Mouse (Mus musculus) kidney, postnatal 0 days (tissue): ENCODE measurements at regions not wholly inside any gene's neighbourhood (a gene's known extent, or its start where the extent isn't known, plus 50 kb on each side); places are given as distances from the start of the nearest gene placed in this dataset.

Experiments used
- ATAC-seq: fragments of 200-750 bp; cut with Nextera tagmentation; replicated peaks from 2 replicates; pipeline ENCODE4 v1.8.0; 2017; ENCODE audit warnings: low read depth, moderate number of reproducible peaks, moderate TSS enrichment, moderate library complexity; ENCODE audit not compliant: low FRiP score
- DNase-seq: peaks from one replicate; pipeline ENCODE4 v3.0.0-alpha.2; 2016; ENCODE audit warnings: low spot score
- H3K27ac ChIP-seq: fragments of 300-500 bp; sonication (generic); 2 replicates; pipeline ENCODE4 v1.5.1; 2014; ENCODE audit warnings: mild to moderate bottlenecking
- H3K27me3 ChIP-seq: fragments of 300-500 bp; sonication (generic); 2 replicates; pipeline ENCODE4 v1.6.1; 2014; ENCODE audit warnings: low read length, mixed read lengths; ENCODE audit not compliant: insufficient read depth
- H3K36me3 ChIP-seq: fragments of 300-500 bp; sonication (generic); 2 replicates; pipeline ENCODE4 v1.6.1; 2014; ENCODE audit warnings: low read length, mixed read lengths; ENCODE audit not compliant: insufficient read depth
- H3K4me1 ChIP-seq: fragments of 300-500 bp; sonication (generic); replicated peaks from 2 replicates; pipeline ENCODE4 v1.6.1; 2014; ENCODE audit warnings: antibody characterized with exemption, low read length, mixed read lengths; ENCODE audit not compliant: insufficient read depth
- H3K4me2 ChIP-seq: fragments of 300-500 bp; sonication (generic); 2 replicates; pipeline ENCODE4 v1.6.1; 2014; ENCODE audit warnings: mild to moderate bottlenecking, low read length, moderate library complexity, mixed read lengths
- H3K4me3 ChIP-seq: fragments of 300-500 bp; sonication (generic); replicated peaks from 2 replicates; pipeline ENCODE4 v1.5.1; 2014; ENCODE audit warnings: low read depth, low read length
- H3K9ac ChIP-seq: fragments of 300-500 bp; sonication (generic); 2 replicates; pipeline ENCODE4 v1.6.1; 2014; ENCODE audit warnings: low read depth, low read length
- H3K9me3 ChIP-seq: fragments of 300-500 bp; sonication (generic); replicated peaks from 2 replicates; pipeline ENCODE4 v1.6.1; 2016; ENCODE audit warnings: low read length, inconsistent platforms, mixed read lengths
- CTCF ChIP-seq: IDR thresholded peaks from 2 replicates; pipeline ENCODE4 v1.5.1; 2016; ENCODE audit warnings: antibody characterized with exemption, low read depth, mild to moderate bottlenecking, moderate library complexity
- WGBS: fragments of 180-500 bp; shearing (Covaris S2); extraction: QIAGEN DNeasy Blood & Tissue Kit; methylation state at CpG from one replicate; pipeline ENCODE4 v1.1.7; 2014; 5-methylcytosine and 5-hydroxymethylcytosine counted together

GRCm38 (mm10) chr13:101129466-101129865, 296.2 kb upstream of the Slc30a5 start:
- no peaks in the 10 kb centered on the region for H3K9me3 ChIP-seq
- H3K27ac ChIP-seq = no peak overlapping the region
- no peaks in the 10 kb centered on the region for H3K27me3 ChIP-seq
- H3K4me3 ChIP-seq = no peak overlapping the region
- no peak for TF ChIP-seq CTCF
- H3K9ac ChIP-seq = no peak overlapping the region
- ATAC-seq = no peak
- DNase-seq = no peak
- no peaks in the 10 kb centered on the region for H3K36me3 ChIP-seq
- no peaks in the 10 kb centered on the region for H3K4me1 ChIP-seq
- WGBS = 84% methylated on average over 3 of the region's 3 CpGs
- no peak overlapping the region for H3K4me2 ChIP-seq

- H3K4me3 ChIP-seq = no peak overlapping the region
- H3K36me3 ChIP-seq = no peaks in the 10 kb centered on the region
- no peak overlapping the region for H3K27ac ChIP-seq
- no peak for DNase-seq
- no peak overlapping the region for H3K9ac ChIP-seq
- H3K4me2 ChIP-seq = no peak overlapping the region
- 94% methylated on average over 2 of the region's 2 CpGs for WGBS
- ATAC-seq = no peak
- H3K4me1 ChIP-seq = no peaks in the 10 kb centered on the region
- no peaks in the 10 kb centered on the region for H3K27me3 ChIP-seq
- no peaks in the 10 kb centered on the region for H3K9me3 ChIP-seq
- TF ChIP-seq CTCF = no peak
Measured at GRCm38 (mm10) chr13:101127808-101128207, 294.6 kb upstream of the Slc30a5 start.

GRCm38 (mm10) chr13:101127262-101127661, 294.0 kb upstream of the Slc30a5 start:
- DNase-seq = peak; percentile 12
- no peak for ATAC-seq
- H3K9me3 ChIP-seq = no peaks in the 10 kb centered on the region
- no peak overlapping the region for H3K27ac ChIP-seq
- H3K27me3 ChIP-seq = no peaks in the 10 kb centered on the region
- TF ChIP-seq CTCF = no peak
- H3K4me2 ChIP-seq = no peak overlapping the region
- no peak overlapping the region for H3K9ac ChIP-seq
- no peak overlapping the region for H3K4me3 ChIP-seq
- 50% methylated on average over 3 of the region's 3 CpGs for WGBS
- no peaks in the 10 kb centered on the region for H3K36me3 ChIP-seq
- no peaks in the 10 kb centered on the region for H3K4me1 ChIP-seq

- H3K9me3 ChIP-seq = no peaks in the 10 kb centered on the region
- 84% methylated on average over 2 of the region's 2 CpGs for WGBS
- H3K27ac ChIP-seq = no peak overlapping the region
- H3K9ac ChIP-seq = no peak overlapping the region
- no peak overlapping the region for H3K4me3 ChIP-seq
- no peak for ATAC-seq
- H3K4me2 ChIP-seq = no peak overlapping the region
- no peaks in the 10 kb centered on the region for H3K36me3 ChIP-seq
- 0 out of 2 replicates have a peak, but pooled peaks have one; percentile 18 for TF ChIP-seq CTCF
- no peaks in the 10 kb centered on the region for H3K27me3 ChIP-seq
- no peaks in the 10 kb centered on the region for H3K4me1 ChIP-seq
- no peak for DNase-seq
Measured at GRCm38 (mm10) chr13:101117311-101117710, 284.1 kb upstream of the Slc30a5 start.

- H3K36me3 ChIP-seq = no peaks in the 10 kb centered on the region
- no peak overlapping the region for H3K27ac ChIP-seq
- H3K4me2 ChIP-seq = no peak overlapping the region
- H3K27me3 ChIP-seq = no peaks in the 10 kb centered on the region
- no peak overlapping the region for H3K9ac ChIP-seq
- no peak for TF ChIP-seq CTCF
- DNase-seq (no peak), ATAC-seq (no peak)
- no peak overlapping the region for H3K4me3 ChIP-seq
- no peaks in the 10 kb centered on the region for H3K9me3 ChIP-seq
- WGBS = 71% methylated on average over 5 of the region's 5 CpGs
- no peaks in the 10 kb centered on the region for H3K4me1 ChIP-seq
Measured at GRCm38 (mm10) chr13:101115296-101115695, 282.1 kb upstream of the Slc30a5 start.

- Histone ChIP-seq H3K9me3 (no peaks in the 10 kb centered on the region), H3K4me3 (no peak overlapping the region), H3K4me1 (no peaks in the 10 kb centered on the region), H3K36me3 (no peaks in the 10 kb centered on the region), H3K9ac (no peak overlapping the region), H3K27me3 (no peaks in the 10 kb centered on the region), H3K27ac (no peak overlapping the region), H3K4me2 (no peak overlapping the region)
- DNase-seq = no peak
- TF ChIP-seq CTCF = no peak
- 81% methylated on average over 4 of the region's 4 CpGs for WGBS
- ATAC-seq = no peak
Measured at GRCm38 (mm10) chr13:101112176-101112575, 278.9 kb upstream of the Slc30a5 start.

GRCm38 (mm10) chr13:101111773-101112172, 278.5 kb upstream of the Slc30a5 start:
- no peak overlapping the region for H3K27ac ChIP-seq
- no peak for DNase-seq
- no peaks in the 10 kb centered on the region for H3K27me3 ChIP-seq
- H3K9ac ChIP-seq = no peak overlapping the region
- 76% methylated on average over 2 of the region's 2 CpGs for WGBS
- no peaks in the 10 kb centered on the region for H3K4me1 ChIP-seq
- H3K36me3 ChIP-seq = no peaks in the 10 kb centered on the region
- no peak overlapping the region for H3K4me3 ChIP-seq
- no peak for TF ChIP-seq CTCF
- no peak for ATAC-seq
- no peaks in the 10 kb centered on the region for H3K9me3 ChIP-seq
- no peak overlapping the region for H3K4me2 ChIP-seq
